8 mouse cellular contexts compared by ENCODE assay signal in genomic region chr11:6546205-6547013, GRCm38 (mm10). TPM values are rescaled to one million over a fixed set of nuclear protein-coding genes. Genes with fewer than 3 reads are reported as not detected.
A peak's percentile ranks its signal among the peaks of the same experiment; 100 is the strongest.
DNase-seq lines count a peak whose midpoint lies in the region; ATAC-seq and TF ChIP-seq lines count a peak whose summit lies in the region.

Gene Ccm2 (plus strand): TSS chr11:6546887.

- H3ac ChIP-seq in C2C12 (ENCODE audit: control insufficient read depth, insufficient read length, low read depth) (peak within 1 kb of the TSS; percentile 98), myocyte (ENCODE audit: control insufficient read depth, insufficient read length) (peak within 1 kb of the TSS; percentile 63)

- H3K4me3 ChIP-seq in C2C12 (ENCODE audit: insufficient read depth, poor library complexity, severe bottlenecking) (peak within 1 kb of the TSS; percentile 74), myocyte (peak within 1 kb of the TSS; percentile 61)
- H3K4me3 ChIP-seq in erythroblast, embryonic 14.5 days (replicated peaks) = peak within 1 kb of the TSS; percentile 72
- peak within 1 kb of the TSS; percentile 89 for H3K4me3 ChIP-seq in heart, embryonic 11.5 days (ENCODE audit: low read depth, low read length)
- H3K4me3 ChIP-seq in kidney, embryonic 16.5 days (ENCODE audit: low read length) = peak within 1 kb of the TSS; percentile 86
- H3K4me3 ChIP-seq in liver, adult 2 months (ENCODE audit: insufficient read depth, low read depth, low read length) = peak within 1 kb of the TSS; percentile 85

- H3K27ac ChIP-seq in heart, embryonic 11.5 days (ENCODE audit: low read depth, low read length) = peak within 1 kb of the TSS; percentile 96
- peak within 1 kb of the TSS; percentile 99 for H3K27ac ChIP-seq in kidney, embryonic 16.5 days (ENCODE audit: low read length)
- peak within 1 kb of the TSS; percentile 80 for H3K27ac ChIP-seq in liver, adult 2 months (replicated peaks; ENCODE audit: insufficient read depth, low read depth, low read length)

- TF ChIP-seq CTCF in C2C12 (IDR thresholded peaks at IDR 0.05; ENCODE audit: control insufficient read depth, insufficient read depth, insufficient read length) = no peak
- TF ChIP-seq CTCF in brain, embryonic 14.5 days (IDR thresholded peaks at IDR 0.05; ENCODE audit: borderline replicate concordance, extremely low read depth, insufficient read depth, insufficient read length) = no peak
- TF ChIP-seq CTCF in liver, adult 2 months (IDR thresholded peaks at IDR 0.05; ENCODE audit: low read depth, low read length) = no peak

- under 1% methylated on average over 49 of the region's 57 CpGs for WGBS in heart, embryonic 11.5 days (ENCODE audit: insufficient replicate concordance)
- WGBS in kidney, embryonic 16.5 days = 1% methylated on average over 40 of the region's 57 CpGs
- WGBS in liver, adult 2 months = under 1% methylated on average over 43 of the region's 57 CpGs

- peak within 1 kb of the TSS; percentile 80 for H3K9ac ChIP-seq in heart, embryonic 11.5 days (ENCODE audit: low read depth, low read length)
- H3K9ac ChIP-seq in kidney, embryonic 16.5 days (replicated peaks; ENCODE audit: low read length) = peak within 1 kb of the TSS; percentile 90
- peak within 1 kb of the TSS; percentile 92 for H3K9ac ChIP-seq in liver, adult 2 months (ENCODE audit: low read depth, low read length)

- no peaks in the 10 kb centered on the region for H3K9me3 ChIP-seq in erythroblast, embryonic 14.5 days (ENCODE audit: control insufficient read depth, low read length)
- H3K9me3 ChIP-seq in heart, embryonic 11.5 days (replicated peaks; ENCODE audit: control insufficient read depth, low read length) = no peaks in the 10 kb centered on the region
- no peaks in the 10 kb centered on the region for H3K9me3 ChIP-seq in kidney, embryonic 16.5 days (ENCODE audit: low read length)

- H3K4me2 ChIP-seq in heart, embryonic 11.5 days = peak within 1 kb of the TSS; percentile 79
- peak within 1 kb of the TSS; percentile 83 for H3K4me2 ChIP-seq in kidney, embryonic 16.5 days (replicated peaks; ENCODE audit: low read depth, low read length)
- H3K4me2 ChIP-seq in myocyte (ENCODE audit: low read depth) = peak within 1 kb of the TSS; percentile 91

- peaks cover 45% of the 10 kb centered on the region for H3K79me2 ChIP-seq in C2C12 (ENCODE audit: control insufficient read depth, insufficient read depth)
- H3K79me2 ChIP-seq in liver, adult 2 months (ENCODE audit: control insufficient read depth, insufficient read depth, low read length) = peaks cover 12% of the 10 kb centered on the region; the same call in 1 of the 2 replicates
- H3K79me2 ChIP-seq in myocyte (ENCODE audit: control insufficient read depth, insufficient read depth) = peaks cover 45% of the 10 kb centered on the region

- DNase-seq in brain, embryonic 14.5 days (ENCODE audit: low read depth) = peak; percentile 98
- DNase-seq in liver, adult 2 months (ENCODE audit: extremely low read depth, low read depth, low spot score) = peak; percentile 94
- peak; percentile 96 for DNase-seq in splenic B cell, adult 2 months (ENCODE audit: low read depth, low spot score)

- TF ChIP-seq POLR2A in brain, embryonic 14.5 days (IDR thresholded peaks at IDR 0.05; ENCODE audit: borderline replicate concordance, extremely low read depth, insufficient read depth, insufficient read length, poor library complexity, severe bottlenecking) = peak; percentile 89
- peak; percentile 49 for TF ChIP-seq POLR2A in liver, adult 2 months (IDR thresholded peaks at IDR 0.05; ENCODE audit: extremely low read depth, insufficient read depth, low read length)
- TF ChIP-seq POLR2A in myocyte (IDR thresholded peaks at IDR 0.05; ENCODE audit: insufficient read length, low read depth) = peak; percentile 79

- peak; percentile 95 for ATAC-seq in heart, embryonic 11.5 days (replicated peaks; ENCODE audit: insufficient number of reproducible peaks, low FRiP score, low TSS enrichment)
- peak; percentile 96 for ATAC-seq in kidney, embryonic 16.5 days (ENCODE audit: low FRiP score, low TSS enrichment)

- H3K4me1 ChIP-seq in erythroblast, embryonic 14.5 days (ENCODE audit: control insufficient read depth) = peaks cover 42% of the 10 kb centered on the region
- peaks cover 7% of the 10 kb centered on the region for H3K4me1 ChIP-seq in heart, embryonic 11.5 days (ENCODE audit: control insufficient read depth, insufficient read depth, low read length)
- H3K4me1 ChIP-seq in kidney, embryonic 16.5 days (ENCODE audit: insufficient read depth, low read length) = peaks cover 17% of the 10 kb centered on the region
- H3K4me1 ChIP-seq in liver, adult 2 months (ENCODE audit: control insufficient read depth, insufficient read depth, low read length) = peaks cover 9% of the 10 kb centered on the region

- H3K27me3 ChIP-seq in C2C12 (ENCODE audit: control insufficient read depth, insufficient read depth, insufficient read length) (no peaks in the 10 kb centered on the region), myocyte (ENCODE audit: control insufficient read depth, insufficient read depth, insufficient read length) (no peaks in the 10 kb centered on the region)
- H3K27me3 ChIP-seq in erythroblast, embryonic 14.5 days (ENCODE audit: control insufficient read depth) = no peaks in the 10 kb centered on the region
- H3K27me3 ChIP-seq in heart, embryonic 11.5 days (ENCODE audit: control insufficient read depth, insufficient read depth, low read length) = no peaks in the 10 kb centered on the region
- no peaks in the 10 kb centered on the region for H3K27me3 ChIP-seq in kidney, embryonic 16.5 days (ENCODE audit: insufficient read depth, low read length)
- no peaks in the 10 kb centered on the region for H3K27me3 ChIP-seq in liver, adult 2 months (ENCODE audit: control insufficient read depth, insufficient read depth, low read length)
- H3K27me3 ChIP-seq in splenic B cell, adult 2 months (ENCODE audit: control insufficient read depth, insufficient read depth, low read length, poor library complexity, severe bottlenecking) = no peaks in the 10 kb centered on the region

- H3K79me3 ChIP-seq in C2C12 (ENCODE audit: low read depth) = peaks cover 43% of the 10 kb centered on the region

- peaks cover 21% of the 10 kb centered on the region for H3K36me3 ChIP-seq in C2C12 (ENCODE audit: control insufficient read depth, insufficient read depth)
- H3K36me3 ChIP-seq in erythroblast, embryonic 14.5 days (ENCODE audit: control insufficient read depth) = peaks cover 24% of the 10 kb centered on the region
- no peaks in the 10 kb centered on the region for H3K36me3 ChIP-seq in heart, embryonic 11.5 days (ENCODE audit: control insufficient read depth, insufficient read depth, low read length)
- no peaks in the 10 kb centered on the region; the same call in 1 of the 2 replicates for H3K36me3 ChIP-seq in kidney, embryonic 16.5 days (ENCODE audit: insufficient read depth, low read length)
- H3K36me3 ChIP-seq in liver, adult 2 months (ENCODE audit: control insufficient read depth, insufficient read depth, low read length) = no peaks in the 10 kb centered on the region
- H3K36me3 ChIP-seq in myocyte (ENCODE audit: control insufficient read depth, insufficient read depth) = no peaks in the 10 kb centered on the region
- peaks cover 4% of the 10 kb centered on the region; the same call in 1 of the 2 replicates for H3K36me3 ChIP-seq in splenic B cell, adult 2 months (ENCODE audit: control insufficient read depth, insufficient read depth, low read length, poor library complexity, severe bottlenecking)

TF ChIP-seq in C2C12, 6 proteins besides CTCF, POLR2A, EP300 and RAD21:
- TF ChIP-seq FOSL1 (IDR thresholded peaks at IDR 0.05; ENCODE audit: insufficient read depth, low read length, poor library complexity, severe bottlenecking) = no peak
- TF ChIP-seq USF1 (IDR thresholded peaks at IDR 0.05; ENCODE audit: low read depth) = peak; percentile 59
- TF ChIP-seq MYOG (IDR thresholded peaks at IDR 0.05; ENCODE audit: control insufficient read depth, extremely low read depth, insufficient read length) = no peak
- no peak for TF ChIP-seq CEBPB (IDR thresholded peaks at IDR 0.05; ENCODE audit: low read depth)
- no peak for TF ChIP-seq MYOD1 (IDR thresholded peaks at IDR 0.05; ENCODE audit: control insufficient read depth, insufficient read length, low read depth)
- TF ChIP-seq MAX (IDR thresholded peaks at IDR 0.05) = peak; percentile 82
TF ChIP-seq in C2C12: peak in this region for 2.

TF ChIP-seq in myocyte, 11 proteins besides CTCF, POLR2A, EP300 and RAD21:
- no peak for TF ChIP-seq MAX (IDR thresholded peaks at IDR 0.05; ENCODE audit: low read depth)
- no peak for TF ChIP-seq CEBPB (IDR thresholded peaks at IDR 0.05; ENCODE audit: insufficient read depth, poor library complexity, severe bottlenecking)
- no peak for TF ChIP-seq TCF12 (IDR thresholded peaks at IDR 0.05; ENCODE audit: insufficient read depth, poor library complexity, severe bottlenecking)
- peak; percentile 92 for TF ChIP-seq E2F4 (IDR thresholded peaks at IDR 0.05; ENCODE audit: insufficient read depth)
- no peak for TF ChIP-seq TCF3 (IDR thresholded peaks at IDR 0.05; ENCODE audit: insufficient read length, low read depth)
- no peak for TF ChIP-seq MYOG (IDR thresholded peaks at IDR 0.05; ENCODE audit: control insufficient read depth in 1 of 3, insufficient read depth in 1 of 3, insufficient read length in 2 of 3, low read depth in 2 of 3)
- peak; percentile 61 for TF ChIP-seq POLR2AphosphoS2 (IDR thresholded peaks at IDR 0.05; ENCODE audit: insufficient read length, low read depth)
- TF ChIP-seq REST (IDR thresholded peaks at IDR 0.05; ENCODE audit: insufficient read depth, insufficient read length) = no peak
- TF ChIP-seq MYOD1 (IDR thresholded peaks at IDR 0.05; ENCODE audit: control insufficient read depth in 1 of 3, insufficient read length in 2 of 3, low read depth in 2 of 3) = no peak
- TF ChIP-seq USF1 (IDR thresholded peaks at IDR 0.05; ENCODE audit: low read depth) = peak; percentile 59
- TF ChIP-seq SRF (IDR thresholded peaks at IDR 0.05; ENCODE audit: control insufficient read depth, insufficient read length, low read depth) = no peak

RNA-seq across cellular contexts. Expression of gene Ccm2, which starts in this region (rescaled TPM):
- polyA plus RNA-seq in C2C12 (2012; fragmentation: generic; extraction: Trizol) (90.7 TPM), myocyte (2012; fragmentation: generic; extraction: Trizol) (66.0 TPM)
- polyA plus RNA-seq in brain, embryonic 14.5 days (2012; rRNA removed) = 91.9 and 113 TPM in 2 replicates
- polyA plus RNA-seq in erythroblast, embryonic 14.5 days (2012) = 2.3 and 2.8 TPM in 2 replicates
- polyA plus RNA-seq in heart, embryonic 11.5 days (2014; fragmentation: Nextera tagmentation; extraction: Ambion mirVana) = 62.9 and 67.9 TPM in 2 replicates
- 90.5 and 93.3 TPM in 2 replicates for polyA plus RNA-seq in kidney, embryonic 16.5 days (2015; fragmentation: Nextera tagmentation; extraction: Ambion mirVana)
- 16.5 and 18.6 TPM in 2 replicates for total RNA-seq in liver, adult 2 months (2014; rRNA removed)
- 43.7 and 49.6 TPM in 2 replicates for polyA plus RNA-seq in liver, adult 2 months (2012; rRNA removed)

Comparison
In these comparisons a context has a peak if more than half of its experiments do, and no peak if none do; other contexts are left out.
1. Peak in every context shown above with its lines: DNase-seq, ATAC-seq, H3K4me3 ChIP-seq and H3K27ac ChIP-seq.
2. RNA of gene Ccm2 (polyA plus RNA-seq): 90.5 to 93.3 TPM in kidney, embryonic 16.5 days, 91.9 to 113 TPM in brain, embryonic 14.5 days, 90.7 TPM in C2C12 (single experiment), 66.0 TPM in myocyte (single experiment), 62.9 to 67.9 TPM in heart, embryonic 11.5 days and 43.7 to 49.6 TPM in liver, adult 2 months; 2.3 to 2.8 TPM in erythroblast, embryonic 14.5 days; every median in the first group is over 10 times any median in the second.